Mouse (Mus musculus) liver, embryonic 12.5 days (tissue): ENCODE measurements around the gene Dclk1. TPM values are rescaled to one million over a fixed set of nuclear protein-coding genes. Genes with fewer than 3 reads are reported as not detected.

Source experiments
- ATAC-seq: fragments of 200-750 bp; cut with Nextera tagmentation; 2 replicates; pipeline ENCODE4 v1.8.0; 2017; ENCODE audit warnings: moderate number of reproducible peaks, mild to moderate bottlenecking, moderate library complexity
- H3K27ac ChIP-seq: fragments of 300-500 bp; sonication (generic); 2 replicates; pipeline ENCODE4 v1.5.1; 2016; ENCODE audit warnings: mild to moderate bottlenecking
- H3K27me3 ChIP-seq: fragments of 300-500 bp; sonication (generic); replicated peaks from 2 replicates; pipeline ENCODE4 v1.6.1; 2016; ENCODE audit warnings: mild to moderate bottlenecking, moderate library complexity
- H3K36me3 ChIP-seq: fragments of 300-500 bp; sonication (generic); 2 replicates; pipeline ENCODE4 v1.6.1; 2016; ENCODE audit warnings: mild to moderate bottlenecking, moderate library complexity
- H3K4me1 ChIP-seq: fragments of 300-500 bp; sonication (generic); 2 replicates; pipeline ENCODE4 v1.6.1; 2016
- H3K4me2 ChIP-seq: fragments of 300-500 bp; sonication (generic); 2 replicates; pipeline ENCODE4 v1.6.1; 2016; ENCODE audit warnings: mild to moderate bottlenecking, moderate library complexity
- H3K4me3 ChIP-seq: fragments of 300-500 bp; sonication (generic); 2 replicates; pipeline ENCODE4 v1.5.1; 2016; ENCODE audit warnings: mild to moderate bottlenecking, moderate library complexity
- H3K9ac ChIP-seq: fragments of 300-500 bp; sonication (generic); 2 replicates; pipeline ENCODE4 v1.6.1; 2016; ENCODE audit warnings: mild to moderate bottlenecking, moderate library complexity
- H3K9me3 ChIP-seq: fragments of 300-500 bp; sonication (generic); replicated peaks from 2 replicates; pipeline ENCODE4 v1.6.1; 2016; ENCODE audit warnings: mild to moderate bottlenecking, moderate library complexity
- WGBS: fragments of 180-500 bp; shearing (Covaris S2); methylation state at CpG from one replicate; pipeline ENCODE4 v1.1.7; 2016; ENCODE audit not compliant: insufficient replicate concordance; 5-methylcytosine and 5-hydroxymethylcytosine counted together
- polyA plus RNA-seq: library from polyadenylated mRNA; unstranded; fragments of >200 nt; fragmentation: Nextera tagmentation; extraction: Ambion mirVana; gene quantifications from 2 replicates; pipeline ENCODE4 v1.2.1, GENCODE M21; 2016

Dclk1 gene
- polyA plus RNA-seq, 1 experiment from 2014 or later = 1.7 TPM

DNA sequence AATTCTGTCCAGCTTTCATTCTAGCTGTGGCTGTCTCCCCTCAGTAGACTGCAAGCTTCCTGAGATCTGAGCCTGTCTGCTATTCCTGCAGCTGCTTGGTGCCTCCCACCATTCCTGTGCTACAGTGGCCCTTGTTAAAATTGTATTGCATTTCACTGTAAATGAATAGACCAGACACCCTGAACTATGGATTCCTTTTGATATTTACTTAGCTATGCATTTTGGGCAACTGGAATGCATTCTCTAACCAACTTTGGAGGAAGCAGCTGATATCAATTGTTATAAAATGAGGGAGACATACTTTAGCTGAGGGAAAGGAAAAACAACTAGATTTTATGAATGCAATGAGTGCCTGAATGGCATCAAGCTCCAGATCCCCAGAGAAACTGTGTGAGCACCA, 63.5 kb downstream of the Dclk1 start:
- Histone ChIP-seq H3K9ac (no peak overlapping the region), H3K4me2 (no peak overlapping the region), H3K9me3 (no peaks in the 10 kb centered on the region), H3K4me1 (no peaks in the 10 kb centered on the region), H3K36me3 (no peaks in the 10 kb centered on the region), H3K27ac (no peak overlapping the region), H3K4me3 (no peak overlapping the region), H3K27me3 (no peaks in the 10 kb centered on the region)
- no peak for ATAC-seq

DNA sequence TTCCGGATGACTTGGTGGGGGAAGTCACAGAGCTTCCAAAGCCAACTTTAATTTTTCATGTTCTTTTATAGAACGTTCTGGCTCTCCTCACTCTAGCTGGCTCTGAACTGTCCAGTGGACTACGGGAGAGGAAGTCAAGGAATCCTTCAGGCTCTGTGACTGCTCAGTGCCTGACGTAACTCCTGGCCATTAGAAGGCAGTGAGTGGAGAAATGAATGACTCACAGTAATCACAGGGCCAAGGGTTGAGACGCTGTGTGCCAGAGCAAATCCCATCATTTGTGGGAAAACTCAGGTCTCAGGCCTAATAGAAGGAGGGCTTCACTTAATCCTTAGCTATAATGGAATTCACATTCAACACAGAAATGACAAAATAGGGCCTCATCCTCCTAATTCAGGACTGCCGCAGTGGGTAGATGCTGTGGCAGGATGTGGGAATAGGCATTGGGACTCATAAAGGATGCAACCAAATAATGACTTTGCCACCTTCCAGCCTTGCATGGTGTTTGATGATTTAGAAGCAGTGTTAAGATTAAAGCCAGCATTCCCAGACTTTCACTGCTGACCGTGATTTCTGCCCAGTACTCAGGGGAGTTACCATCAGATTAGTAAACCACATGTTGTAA, 65.5 kb downstream of the Dclk1 start:
- no peak overlapping the region for H3K27ac ChIP-seq

DNA sequence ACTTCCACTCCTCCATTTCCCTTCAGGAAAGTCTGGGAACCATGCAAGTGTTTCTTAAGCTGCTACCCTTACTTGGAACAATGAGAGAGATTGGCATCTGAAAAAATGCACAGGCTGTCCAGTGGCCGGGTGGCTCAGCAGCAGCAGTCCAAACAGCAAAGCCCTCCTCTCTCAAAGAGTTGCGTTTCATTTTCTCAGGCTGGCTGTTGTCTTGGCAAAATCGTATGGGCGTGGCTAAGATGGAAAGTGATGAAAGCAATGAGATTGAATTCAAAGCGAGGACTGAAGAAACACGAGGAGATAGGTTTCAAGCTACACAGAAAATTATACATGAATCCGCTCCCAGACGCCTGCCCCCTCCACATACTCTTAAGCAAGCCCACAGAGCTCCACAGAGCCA, 67.8 kb downstream of the Dclk1 start:
- Histone ChIP-seq H3K9me3 (no peaks in the 10 kb centered on the region), H3K27me3 (no peaks in the 10 kb centered on the region), H3K36me3 (no peaks in the 10 kb centered on the region), H3K4me3 (no peak overlapping the region), H3K27ac (no peak overlapping the region), H3K4me2 (no peak overlapping the region), H3K9ac (no peak overlapping the region), H3K4me1 (no peaks in the 10 kb centered on the region)
- no peak for ATAC-seq
- 69% methylated on average over 8 of the region's 8 CpGs for WGBS

More for the DNA sequence above, 65.5 kb downstream of the Dclk1 start:
- Histone ChIP-seq H3K4me1 (no peaks in the 10 kb centered on the region), H3K9me3 (no peaks in the 10 kb centered on the region), H3K4me2 (no peak overlapping the region), H3K4me3 (no peak overlapping the region), H3K36me3 (no peaks in the 10 kb centered on the region), H3K9ac (no peak overlapping the region), H3K27me3 (no peaks in the 10 kb centered on the region)
- 61% methylated on average over 7 of the region's 7 CpGs for WGBS
- no peak for ATAC-seq

DNA sequence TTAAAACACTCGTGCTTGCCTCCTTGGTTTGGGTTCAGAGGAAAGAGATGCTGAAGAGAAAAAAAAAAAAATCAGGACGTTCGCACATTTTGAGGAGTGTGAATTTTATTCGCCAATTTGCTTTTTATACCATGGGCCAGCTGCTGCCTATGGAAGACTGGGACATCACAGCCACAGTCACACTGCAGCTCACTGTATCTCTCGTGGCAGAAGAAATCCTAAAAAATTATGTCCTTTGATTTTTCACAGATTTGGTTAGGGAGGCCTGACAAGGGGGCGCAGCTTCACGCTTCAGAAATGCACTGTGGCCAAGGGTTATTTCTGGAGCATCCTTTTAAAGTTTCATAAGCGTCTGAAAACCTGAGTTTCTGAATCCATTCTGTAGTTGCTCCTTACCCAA, 73.7 kb downstream of the Dclk1 start:
- 62% methylated on average over 8 of the region's 8 CpGs for WGBS
- ATAC-seq = no peak
- no peak overlapping the region for H3K4me2 ChIP-seq
- no peak overlapping the region for H3K27ac ChIP-seq
- no peaks in the 10 kb centered on the region for H3K9me3 ChIP-seq
- no peaks in the 10 kb centered on the region for H3K36me3 ChIP-seq
- H3K9ac ChIP-seq = no peak overlapping the region
- H3K27me3 ChIP-seq = no peaks in the 10 kb centered on the region
- no peaks in the 10 kb centered on the region for H3K4me1 ChIP-seq
- H3K4me3 ChIP-seq = no peak overlapping the region

DNA sequence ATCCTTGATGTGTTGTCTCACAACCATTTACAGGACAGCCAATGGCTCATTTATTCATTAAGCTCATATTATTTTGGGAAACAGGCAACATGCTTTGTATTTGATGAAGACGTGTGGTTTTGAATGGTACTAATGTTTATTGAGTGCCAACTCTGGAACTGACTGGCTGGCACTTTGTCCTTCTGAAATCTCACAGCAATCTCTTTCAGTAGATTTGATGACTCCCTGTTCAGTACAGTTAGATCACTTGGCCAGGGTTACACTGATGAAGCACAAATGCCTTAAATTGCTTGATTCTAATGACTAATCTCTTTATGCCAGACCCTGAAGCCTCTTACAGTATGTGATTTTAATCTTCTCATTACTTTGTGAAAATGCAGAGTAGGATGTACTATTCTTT, 75.9 kb downstream of the Dclk1 start:
- Histone ChIP-seq H3K4me1 (no peaks in the 10 kb centered on the region), H3K9ac (no peak overlapping the region), H3K9me3 (no peaks in the 10 kb centered on the region), H3K4me2 (no peak overlapping the region), H3K27me3 (no peaks in the 10 kb centered on the region), H3K27ac (no peak overlapping the region), H3K36me3 (no peaks in the 10 kb centered on the region), H3K4me3 (no peak overlapping the region)
- 68% methylated on average over 1 of the region's 1 CpGs for WGBS
- no peak for ATAC-seq

DNA sequence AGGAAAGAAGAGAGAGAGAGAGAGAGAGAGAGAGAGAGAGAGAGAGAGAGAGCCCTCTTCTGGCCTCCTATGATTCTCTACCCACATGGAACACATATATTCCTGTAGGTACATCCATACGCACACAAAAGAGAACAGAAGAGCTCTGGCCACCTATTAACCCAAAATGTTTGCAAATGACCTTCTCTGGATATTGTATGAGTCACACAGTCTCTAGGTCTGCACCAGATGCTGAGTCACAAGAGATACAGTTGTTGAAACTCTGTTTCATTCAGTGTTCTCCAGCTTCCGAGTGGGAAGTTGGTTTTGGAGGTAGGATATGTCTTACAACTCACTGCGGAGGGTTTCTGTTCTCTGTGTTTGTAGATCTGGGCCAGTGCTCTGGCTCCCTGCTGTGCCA, 78.4 kb downstream of the Dclk1 start:
- WGBS = 75% methylated on average over 3 of the region's 3 CpGs
- H3K9ac ChIP-seq = no peak overlapping the region
- no peak overlapping the region for H3K4me2 ChIP-seq
- no peaks in the 10 kb centered on the region for H3K36me3 ChIP-seq
- no peak overlapping the region for H3K4me3 ChIP-seq
- no peaks in the 10 kb centered on the region for H3K4me1 ChIP-seq
- ATAC-seq = no peak
- H3K27ac ChIP-seq = no peak overlapping the region
- no peaks in the 10 kb centered on the region for H3K27me3 ChIP-seq
- no peaks in the 10 kb centered on the region for H3K9me3 ChIP-seq

DNA sequence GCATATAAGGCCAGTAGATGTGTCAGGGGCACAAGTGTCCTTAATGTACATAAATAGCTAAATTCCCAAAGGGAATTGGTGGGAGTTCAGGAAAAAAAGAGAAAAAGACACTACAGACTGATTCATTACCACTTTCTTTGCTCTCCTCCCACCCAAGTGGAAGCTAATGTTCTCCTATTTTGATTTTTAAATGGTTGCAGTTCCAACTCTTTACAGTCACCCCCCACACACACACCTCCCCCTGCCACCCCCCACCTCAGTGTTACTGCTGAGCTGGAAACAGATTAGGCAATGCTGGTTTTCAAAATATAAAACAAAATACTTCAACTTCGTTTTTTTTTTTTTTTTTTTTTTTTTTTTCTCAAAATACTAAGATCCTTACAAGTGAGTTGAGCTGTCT, 81.9 kb downstream of the Dclk1 start:
- no peak overlapping the region for H3K9ac ChIP-seq
- H3K27ac ChIP-seq = no peak overlapping the region
- H3K4me3 ChIP-seq = no peak overlapping the region
- H3K36me3 ChIP-seq = no peaks in the 10 kb centered on the region
- ATAC-seq = no peak
- H3K4me1 ChIP-seq = no peaks in the 10 kb centered on the region
- H3K4me2 ChIP-seq = no peak overlapping the region
- WGBS = 13% methylated on average over 1 of the region's 1 CpGs
- H3K9me3 ChIP-seq = no peaks in the 10 kb centered on the region
- no peaks in the 10 kb centered on the region for H3K27me3 ChIP-seq

DNA sequence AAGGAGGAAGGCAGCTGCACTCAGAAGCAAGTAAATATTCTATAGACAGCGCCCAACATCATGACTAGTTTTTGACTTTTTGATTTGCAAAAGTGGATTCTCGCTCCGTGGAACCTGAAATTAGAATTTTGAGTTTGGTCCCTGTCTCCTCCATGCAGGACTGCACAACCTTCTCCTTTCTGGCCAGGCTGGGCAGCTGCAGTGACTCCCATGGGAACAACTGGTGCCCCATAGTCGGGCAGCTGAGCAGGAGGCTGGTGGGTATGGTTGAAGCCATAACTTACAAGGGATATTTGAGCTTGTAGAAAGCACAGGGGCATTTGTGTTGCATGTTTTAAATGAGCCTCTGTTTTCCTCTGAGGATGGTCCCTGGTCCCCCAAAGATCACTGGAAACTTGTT, 88.3 kb downstream of the Dclk1 start:
- 64% methylated on average over 4 of the region's 4 CpGs for WGBS
- H3K4me1 ChIP-seq = no peaks in the 10 kb centered on the region
- no peak overlapping the region for H3K27ac ChIP-seq
- H3K4me2 ChIP-seq = no peak overlapping the region
- no peaks in the 10 kb centered on the region for H3K36me3 ChIP-seq
- H3K9me3 ChIP-seq = no peaks in the 10 kb centered on the region
- H3K9ac ChIP-seq = no peak overlapping the region
- ATAC-seq = no peak
- H3K4me3 ChIP-seq = no peak overlapping the region
- no peaks in the 10 kb centered on the region for H3K27me3 ChIP-seq

DNA sequence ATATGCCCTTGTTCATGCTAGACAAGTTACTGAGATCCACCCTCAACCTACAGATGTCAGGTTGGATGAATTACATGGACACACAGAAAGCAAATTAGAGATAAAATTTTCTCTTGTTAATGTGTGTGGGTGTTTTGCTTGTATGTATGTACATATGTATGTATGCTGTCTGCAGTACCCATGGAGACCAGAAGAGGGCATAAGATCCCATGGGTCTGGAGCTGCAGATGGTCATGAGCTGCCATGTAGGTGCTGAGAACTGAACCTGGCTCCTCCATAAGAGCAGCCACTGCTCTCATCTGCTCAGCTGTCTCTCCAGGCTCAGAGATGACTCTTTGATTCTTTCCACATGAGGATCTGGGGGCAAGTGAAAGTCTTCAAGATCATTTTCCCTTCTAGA, 89.5 kb downstream of the Dclk1 start:
- Histone ChIP-seq H3K4me1 (no peaks in the 10 kb centered on the region), H3K36me3 (no peaks in the 10 kb centered on the region), H3K27ac (no peak overlapping the region), H3K9ac (no peak overlapping the region), H3K9me3 (no peaks in the 10 kb centered on the region), H3K27me3 (no peaks in the 10 kb centered on the region), H3K4me2 (no peak overlapping the region), H3K4me3 (no peak overlapping the region)
- ATAC-seq = no peak

DNA sequence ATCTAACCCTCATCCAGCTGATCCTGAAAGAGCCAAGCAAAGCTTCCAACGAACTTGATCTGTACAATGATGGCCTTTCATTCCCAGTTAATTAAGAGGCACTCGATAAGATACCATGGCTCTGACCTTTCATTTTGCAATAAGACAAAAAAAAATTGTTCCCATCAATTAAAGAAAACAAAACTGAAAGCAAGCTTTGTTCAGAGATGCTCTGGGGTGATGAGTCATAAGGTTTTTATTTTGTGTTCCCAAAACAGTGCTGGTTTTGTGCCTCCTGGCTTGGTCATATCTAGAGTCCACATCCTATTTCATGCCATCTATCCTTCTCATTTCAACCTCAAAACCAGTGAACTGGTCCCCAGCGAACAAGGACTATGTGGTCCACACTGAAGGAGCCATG, 91.3 kb downstream of the Dclk1 start:
- Histone ChIP-seq H3K4me2 (no peak overlapping the region), H3K4me3 (no peak overlapping the region), H3K27ac (no peak overlapping the region), H3K9me3 (no peaks in the 10 kb centered on the region), H3K36me3 (no peaks in the 10 kb centered on the region), H3K9ac (no peak overlapping the region), H3K27me3 (no peaks in the 10 kb centered on the region), H3K4me1 (no peaks in the 10 kb centered on the region)
- 58% methylated on average over 3 of the region's 3 CpGs for WGBS
- ATAC-seq = no peak

DNA sequence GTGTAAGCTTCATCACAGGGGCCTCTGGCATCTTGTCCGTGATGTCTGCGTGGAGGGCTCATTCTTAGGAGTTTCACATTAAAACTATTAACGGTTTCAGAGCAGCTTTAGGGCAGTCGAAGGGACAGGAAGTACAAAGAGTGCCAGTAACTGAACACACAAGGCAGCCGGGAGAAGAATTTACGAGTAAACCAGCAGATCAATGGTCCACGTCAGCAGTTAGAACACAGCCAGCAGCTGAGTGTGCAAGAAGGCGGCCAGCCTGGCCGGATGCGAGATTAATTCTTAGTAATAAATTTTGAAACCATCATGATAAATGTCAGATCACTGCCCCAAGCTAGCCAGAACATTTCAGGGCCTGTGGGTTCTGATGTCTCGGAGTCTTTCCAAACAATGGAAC, 94.7 kb downstream of the Dclk1 start:
- Histone ChIP-seq H3K27ac (no peak overlapping the region), H3K27me3 (no peaks in the 10 kb centered on the region), H3K36me3 (no peaks in the 10 kb centered on the region), H3K4me2 (no peak overlapping the region), H3K9ac (no peak overlapping the region), H3K4me1 (no peaks in the 10 kb centered on the region), H3K4me3 (no peak overlapping the region), H3K9me3 (no peaks in the 10 kb centered on the region)
- no peak for ATAC-seq
- 73% methylated on average over 11 of the region's 11 CpGs for WGBS

DNA sequence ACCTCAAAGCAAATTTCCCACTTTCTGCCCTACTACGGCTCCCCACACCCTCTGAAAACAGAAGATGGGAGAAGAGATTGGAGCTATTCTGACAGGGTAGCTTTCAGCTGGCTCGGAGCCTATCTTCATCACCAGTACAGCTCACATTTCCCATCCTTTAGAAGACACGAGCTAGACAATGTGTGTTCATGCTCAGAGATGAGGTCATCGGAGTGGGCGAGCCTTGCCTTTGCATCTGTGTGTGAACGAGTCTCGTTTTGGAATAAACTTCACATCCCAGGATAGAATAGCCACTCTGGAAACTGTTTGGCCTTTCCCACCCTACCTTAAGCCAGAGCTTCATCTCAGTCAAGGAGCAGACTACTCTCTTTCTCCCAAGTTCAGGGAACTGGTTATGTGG, 95.5 kb downstream of the Dclk1 start:
- no peak overlapping the region for H3K27ac ChIP-seq
- H3K4me1 ChIP-seq = no peaks in the 10 kb centered on the region
- no peaks in the 10 kb centered on the region for H3K36me3 ChIP-seq
- no peaks in the 10 kb centered on the region for H3K27me3 ChIP-seq
- no peak overlapping the region for H3K4me2 ChIP-seq
- H3K9ac ChIP-seq = no peak overlapping the region
- no peaks in the 10 kb centered on the region for H3K9me3 ChIP-seq
- no peak for ATAC-seq
- H3K4me3 ChIP-seq = no peak overlapping the region
- 69% methylated on average over 7 of the region's 7 CpGs for WGBS

DNA sequence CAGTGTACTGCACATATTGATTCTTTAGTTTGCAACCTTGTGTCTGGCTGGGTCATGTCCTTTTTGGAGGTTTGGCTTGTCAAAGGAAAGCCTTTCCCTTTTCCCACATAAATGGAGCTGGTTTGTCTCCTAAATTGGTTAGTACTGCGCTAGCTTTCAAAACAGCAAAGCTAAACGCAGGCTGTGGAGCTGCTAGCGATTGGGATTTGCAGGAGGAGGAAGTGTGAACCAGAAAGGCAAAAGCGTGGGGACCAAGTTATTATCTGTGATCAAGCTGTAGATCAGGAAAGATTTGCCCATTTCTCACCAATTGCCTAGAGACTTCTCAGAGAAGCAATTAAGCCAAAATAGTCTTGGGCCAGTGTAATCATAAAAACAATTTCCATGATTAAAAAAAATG, 100.3 kb downstream of the Dclk1 start:
- Histone ChIP-seq H3K27ac (no peak overlapping the region), H3K4me2 (no peak overlapping the region), H3K36me3 (no peaks in the 10 kb centered on the region), H3K4me3 (no peak overlapping the region), H3K9ac (no peak overlapping the region), H3K9me3 (no peaks in the 10 kb centered on the region), H3K27me3 (no peaks in the 10 kb centered on the region), H3K4me1 (no peaks in the 10 kb centered on the region)
- ATAC-seq = no peak
- WGBS = 55% methylated on average over 4 of the region's 4 CpGs
